Mouse (Mus musculus) T-helper 2 cell (primary cell): ENCODE results near the gene Tbc1d22a.

Experiments used
- in situ Hi-C: fragments of 300-600 bp; cut with MboI, MseI; formaldehyde crosslinking; loops from one replicate; pipeline ENCODE4 v1.15.1; 2025; ENCODE audit warnings: high pct_unique_total_duplicates

The Tbc1d22a gene

DNA sequence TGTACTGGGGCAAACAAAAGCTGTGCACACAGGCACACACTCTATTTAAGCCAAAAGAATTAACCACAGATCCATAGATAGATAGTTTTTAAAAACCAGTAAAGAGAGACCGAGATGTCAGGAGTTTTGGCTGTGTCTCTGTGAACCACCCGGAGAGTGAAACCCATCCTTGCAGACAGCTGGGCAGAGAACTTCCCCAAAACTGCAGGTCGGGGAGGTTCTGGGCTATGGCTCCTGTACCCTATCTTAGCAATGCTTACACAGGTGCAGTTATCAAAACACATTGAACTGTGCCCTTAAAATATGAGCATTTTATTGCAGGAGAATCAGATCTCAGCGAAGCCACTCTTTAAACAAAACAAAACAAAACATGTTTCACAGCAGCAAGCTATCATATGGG, 33.8 kb upstream of the Tbc1d22a start:
- in situ Hi-C loops, result loop anchor here (25.0 kb wide), 1 partner anchor 1143 kb away; the partner anchor contains the start of gene Fam118a

DNA sequence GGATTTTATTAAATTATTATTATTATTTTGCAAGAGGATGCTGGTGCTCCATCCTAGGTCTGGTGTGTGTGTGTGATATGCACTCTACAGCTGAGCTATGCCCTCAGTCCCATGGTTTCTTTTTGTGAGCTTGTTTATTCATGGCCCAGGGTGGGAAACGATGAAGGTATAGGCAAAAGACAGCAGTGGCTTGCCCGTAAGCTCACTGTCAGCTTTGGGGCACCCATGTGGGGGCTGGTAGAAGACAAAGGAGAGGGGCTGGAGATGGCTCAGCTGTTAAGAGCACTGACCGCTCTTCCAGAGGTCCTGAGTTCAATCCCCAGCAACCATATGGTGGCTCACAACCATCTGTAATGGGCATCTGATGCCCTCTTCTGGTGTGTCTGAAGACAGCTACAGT, 32.9 kb upstream of the Tbc1d22a start:
- in situ Hi-C loops, result loop anchor here (25.0 kb wide), 1 partner anchor 1144 kb away; the partner anchor contains the start of gene Fam118a

- in situ Hi-C loops, result loop anchor here (25.0 kb wide), 1 partner anchor 1145 kb away; the partner anchor contains the start of gene Fam118a
These were observed 32.3 kb upstream of the Tbc1d22a start for GRCm38 (mm10) chr15:86181941-86182439.

GRCm38 (mm10) chr15:86182646-86183045, 31.6 kb upstream of the Tbc1d22a start:
- in situ Hi-C loops, result loop anchor here (25.0 kb wide), 1 partner anchor 1145 kb away; the partner anchor contains the start of gene Fam118a

DNA sequence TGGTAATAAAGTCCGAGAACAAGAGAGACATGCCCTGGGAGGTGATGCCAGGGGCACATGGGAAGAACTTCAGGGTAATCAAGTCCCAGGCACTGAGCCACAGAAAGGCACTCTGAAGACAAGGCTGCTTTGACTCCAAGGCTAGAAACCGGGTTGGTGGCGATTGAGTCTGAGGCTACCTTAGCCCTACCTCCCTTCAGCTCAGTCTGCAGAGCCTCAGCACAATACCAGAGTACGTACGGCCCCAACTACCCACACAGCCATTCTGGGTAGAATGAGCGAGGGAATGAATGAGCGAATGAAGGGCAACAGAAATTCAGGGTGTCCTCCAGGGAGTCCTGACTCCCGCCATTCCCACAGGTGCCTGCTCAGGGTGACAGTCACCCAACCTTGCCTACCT, 30.8 kb upstream of the Tbc1d22a start:
- in situ Hi-C loops, result loop anchor here (25.0 kb wide), 1 partner anchor 1146 kb away; the partner anchor contains the start of gene Fam118a

DNA sequence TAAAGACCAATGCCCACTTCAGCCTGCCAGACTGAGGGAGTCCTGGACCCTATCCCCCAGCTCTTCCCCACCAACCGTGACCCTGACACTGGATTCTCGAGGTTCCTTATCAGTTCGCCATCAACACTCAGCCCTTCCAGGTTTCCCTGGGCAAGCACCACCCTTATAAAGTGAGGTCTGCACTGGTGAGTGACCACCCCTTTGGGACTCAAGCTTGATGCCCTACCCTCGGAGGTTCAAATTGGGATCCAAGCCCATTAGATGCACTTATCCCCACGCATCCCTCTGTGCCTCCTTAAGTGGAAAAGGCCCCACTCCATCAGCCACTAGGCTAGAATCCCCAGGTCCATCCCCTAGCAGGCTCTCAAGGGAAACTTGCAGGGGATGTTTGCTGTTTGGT, 30.2 kb upstream of the Tbc1d22a start:
- in situ Hi-C loops, result loop anchor here (25.0 kb wide), 1 partner anchor 1147 kb away; the partner anchor contains the start of gene Fam118a

- in situ Hi-C loops, result loop anchor here (25.0 kb wide), 1 partner anchor 1148 kb away; the partner anchor contains the start of gene Fam118a
These were observed 29.2 kb upstream of the Tbc1d22a start for GRCm38 (mm10) chr15:86184851-86185688.

DNA sequence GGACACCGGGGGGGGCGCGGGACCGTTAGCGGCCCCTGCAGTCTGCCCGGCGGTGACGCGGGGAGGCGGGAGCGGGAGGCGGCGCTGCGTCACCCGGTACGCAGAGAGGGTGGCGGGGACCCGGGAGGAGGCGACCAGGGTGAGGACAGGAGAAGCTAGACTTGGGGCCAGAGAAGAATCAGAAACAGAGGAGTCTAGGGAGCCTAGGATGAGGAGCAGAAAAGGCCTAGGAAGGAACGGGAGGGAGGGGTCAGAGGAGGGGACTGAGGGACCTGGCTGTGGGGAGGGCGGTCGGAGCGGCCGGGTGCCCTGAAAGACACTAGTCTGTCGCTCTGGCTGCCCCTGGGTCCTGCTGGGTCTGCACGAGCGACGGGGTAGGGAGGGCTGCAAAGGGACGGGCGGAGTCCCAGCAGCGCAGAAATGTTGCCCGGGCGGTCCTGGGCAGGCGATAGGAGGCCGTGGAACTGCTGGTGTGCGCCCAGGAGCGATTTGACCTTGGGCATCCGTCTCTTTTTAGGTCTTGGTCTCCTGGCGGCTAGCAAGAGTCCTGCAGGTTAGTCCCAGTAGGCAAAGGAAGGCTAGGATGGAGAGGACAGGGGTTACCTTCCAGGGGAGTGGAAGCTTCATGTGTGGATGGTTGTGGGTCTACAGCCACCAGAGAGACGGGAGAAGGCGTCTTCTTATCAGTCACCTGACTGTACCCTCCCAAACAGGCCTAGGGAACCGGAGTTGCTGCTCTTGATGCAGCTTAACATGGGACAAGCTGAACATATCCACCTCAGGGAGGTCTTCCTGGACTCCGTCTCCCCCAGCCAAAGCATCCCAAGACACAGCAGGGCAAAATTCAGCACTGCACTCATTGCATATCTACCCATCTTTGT, 28.3 kb upstream of the Tbc1d22a start, which contains the start of gene Cerk:
TSS of gene Cerk (minus strand) at position 453 of the 881 bp plus-strand sequence.
- in situ Hi-C loops, result loop anchor here (25.0 kb wide), 1 partner anchor 1149 kb away; the partner anchor contains the start of gene Fam118a

- in situ Hi-C loops, result loop anchor here (25.0 kb wide), 1 partner anchor 1149 kb away; the partner anchor contains the start of gene Fam118a
These were observed 27.6 kb upstream of the Tbc1d22a start for GRCm38 (mm10) chr15:86186686-86187085.

- in situ Hi-C loops, result loop anchor here (25.0 kb wide), 1 partner anchor 1151 kb away; the partner anchor contains the start of gene Fam118a
These were observed 26.1 kb upstream of the Tbc1d22a start for GRCm38 (mm10) chr15:86188186-86188585.

GRCm38 (mm10) chr15:86188746-86189470, 25.4 kb upstream of the Tbc1d22a start:
- in situ Hi-C loops, result loop anchor here (25.0 kb wide), 1 partner anchor 1152 kb away; the partner anchor contains the start of gene Fam118a

DNA sequence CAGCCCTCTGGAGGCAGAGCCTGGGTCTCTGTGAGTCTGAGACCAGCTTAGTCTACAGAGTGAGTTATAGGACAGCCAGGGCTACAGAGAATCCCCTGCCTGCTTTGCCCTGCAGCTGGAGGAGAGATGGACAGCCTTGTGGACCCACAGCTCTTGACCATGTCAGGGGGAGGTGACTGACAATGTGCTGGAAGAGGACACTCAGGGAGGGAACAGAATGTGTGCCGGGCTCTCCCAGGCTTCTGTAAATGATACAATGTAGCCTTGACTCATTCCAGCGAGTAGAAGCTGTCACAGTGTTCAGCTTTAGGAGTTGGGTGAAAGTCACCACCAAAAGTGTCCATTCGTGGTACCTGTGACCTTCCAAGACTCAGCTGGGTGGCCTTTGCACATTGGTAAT, 23.9 kb upstream of the Tbc1d22a start:
- in situ Hi-C loops, result loop anchor here (25.0 kb wide), 1 partner anchor 1153 kb away; the partner anchor contains the start of gene Fam118a

GRCm38 (mm10) chr15:86191505-86191904, 22.8 kb upstream of the Tbc1d22a start:
- in situ Hi-C loops, result loop anchor here (25.0 kb wide), 1 partner anchor 1154 kb away; the partner anchor contains the start of gene Fam118a

DNA sequence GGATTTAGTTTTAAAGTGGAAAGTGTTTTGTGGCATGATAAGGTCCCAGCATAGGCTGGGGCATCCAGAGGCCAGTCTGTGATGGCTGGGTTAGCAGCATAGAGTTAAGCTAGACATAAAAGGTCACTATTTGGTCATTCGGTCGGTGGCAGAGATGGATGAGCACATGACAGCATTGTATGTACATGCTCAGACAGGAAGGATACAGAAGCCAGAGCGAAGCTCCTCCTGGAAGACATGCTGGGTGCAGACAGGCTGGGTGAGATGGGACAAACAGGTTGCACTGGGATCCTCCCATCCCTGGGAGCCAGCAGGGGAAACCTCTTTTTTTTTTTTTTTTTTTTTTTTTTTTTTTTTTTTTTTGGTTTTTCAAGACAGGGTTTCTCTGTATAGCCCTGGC, 22.3 kb upstream of the Tbc1d22a start:
- in situ Hi-C loops, result loop anchor here (25.0 kb wide), 1 partner anchor 1155 kb away; the partner anchor contains the start of gene Fam118a

GRCm38 (mm10) chr15:86194676-86195453, 19.4 kb upstream of the Tbc1d22a start:
- in situ Hi-C loops, result loop anchor here (25.0 kb wide), 1 partner anchor 1158 kb away; the partner anchor contains the start of gene Fam118a

DNA sequence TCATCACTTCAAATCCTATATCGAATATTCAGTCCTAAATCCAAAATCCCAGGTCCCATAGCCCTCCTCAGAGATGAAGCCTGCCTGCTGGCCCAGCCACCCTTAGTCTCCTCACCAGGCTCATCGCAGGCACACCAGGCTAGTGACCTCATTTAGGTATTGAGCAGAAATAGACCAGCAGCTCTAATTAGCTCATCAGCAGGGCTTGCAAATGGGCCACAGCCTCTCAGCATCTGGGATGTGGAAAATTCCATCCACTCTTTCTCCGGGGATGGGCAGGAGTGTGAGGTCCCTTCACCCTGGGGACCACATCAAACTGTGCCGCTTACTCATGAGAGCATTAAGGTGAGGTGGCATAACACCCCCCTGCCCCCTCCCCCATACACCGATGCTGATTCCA, 15.2 kb upstream of the Tbc1d22a start:
- in situ Hi-C loops, result loop anchor here (25.0 kb wide), 1 partner anchor 1162 kb away; the partner anchor contains the start of gene Fam118a

GRCm38 (mm10) chr15:86199482-86199881, 14.8 kb upstream of the Tbc1d22a start:
- in situ Hi-C loops, result loop anchor here (25.0 kb wide), 1 partner anchor 1162 kb away; the partner anchor contains the start of gene Fam118a

- in situ Hi-C loops, result no loop called here
These were observed 14.1 kb upstream of the Tbc1d22a start for GRCm38 (mm10) chr15:86200169-86200568.

- in situ Hi-C loops, result no loop called here
These were observed 13.2 kb upstream of the Tbc1d22a start for GRCm38 (mm10) chr15:86201095-86201494.
